Mouse (Mus musculus) MEL (cell line): Measurements from ENCODE around the gene Stt3b.

Source experiments
- CHD2 ChIP-seq: IDR thresholded peaks from 2 replicates; pipeline ENCODE4 v1.6.1; 2011; ENCODE audit warnings: low read length, improper control_type of control experiment
- CTCF ChIP-seq, 3 experiments: IDR thresholded peaks in 2 of 3; conservative IDR thresholded peaks in 1 of 3; 2 replicates each; pipeline ENCODE4 v1.5.1; 2011 to 2012; ENCODE audit warnings: low read length in 3 of 3, low read depth in 2 of 3, mild to moderate bottlenecking in 2 of 3, improper control_type of control experiment in 1 of 3, inconsistent platforms in 1 of 3, mixed read lengths in 1 of 3, moderate library complexity in 1 of 3; ENCODE audit not compliant: control insufficient read depth in 1 of 3, insufficient read depth in 1 of 3, poor library complexity in 1 of 3, severe bottlenecking in 1 of 3
- GABPA ChIP-seq: IDR thresholded peaks from 2 replicates; pipeline ENCODE4 v1.6.1; 2012; ENCODE audit warnings: low read depth, mild to moderate bottlenecking, inconsistent platforms, low read length, improper control_type of control experiment, moderate library complexity
- GATA1 ChIP-seq: IDR thresholded peaks from 2 replicates; pipeline ENCODE4 v1.6.1; 2011; ENCODE audit warnings: low read depth, low read length, improper control_type of control experiment
- MAFK ChIP-seq: IDR thresholded peaks from 2 replicates; pipeline ENCODE4 v1.6.1; 2011; ENCODE audit warnings: low read depth, mild to moderate bottlenecking, low read length, improper control_type of control experiment, borderline replicate concordance
- MYC ChIP-seq: IDR thresholded peaks from 2 replicates; pipeline ENCODE4 v1.6.1; 2011; ENCODE audit warnings: low read depth, mild to moderate bottlenecking, low read length, improper control_type of control experiment, moderate library complexity
- POLR2A ChIP-seq, 2 experiments: IDR thresholded peaks; 2 replicates each; pipeline ENCODE4 v1.6.1; 2011 to 2012; ENCODE audit warnings: low read length in 2 of 2, mild to moderate bottlenecking in 2 of 2, control low read depth in 1 of 2, improper control_type of control experiment in 1 of 2, low read depth in 1 of 2, moderate library complexity in 1 of 2; ENCODE audit not compliant: control insufficient read depth in 1 of 2, insufficient read depth in 1 of 2, poor library complexity in 1 of 2
- RCOR1 ChIP-seq: IDR thresholded peaks from 2 replicates; pipeline ENCODE4 v1.6.1; 2012; ENCODE audit warnings: low read depth, mild to moderate bottlenecking, inconsistent platforms, low read length, improper control_type of control experiment
- SIN3A ChIP-seq: IDR thresholded peaks from 2 replicates; pipeline ENCODE4 v1.6.1; 2012; ENCODE audit warnings: low read length, improper control_type of control experiment, inconsistent platforms
- TAL1 ChIP-seq: IDR thresholded peaks from 2 replicates; pipeline ENCODE4 v1.6.1; 2012; ENCODE audit warnings: mild to moderate bottlenecking, inconsistent platforms, low read length, moderate library complexity, mixed read lengths
- ZMIZ1 ChIP-seq: IDR thresholded peaks from 2 replicates; pipeline ENCODE4 v1.6.1; 2012; ENCODE audit warnings: low read depth, mild to moderate bottlenecking, inconsistent platforms, low read length, improper control_type of control experiment, moderate library complexity

GRCm38 (mm10) chr9:115332339-115332738, 22.1 kb upstream of the Stt3b start:
- TF ChIP-seq SIN3A (no peak), RCOR1 (no peak), GATA1 (no peak), POLR2A (IDR thresholded peaks at IDR 0.05; ENCODE audit: control insufficient read depth in 1 of 2, insufficient read depth in 1 of 2, low read depth in 1 of 2, low read length in 2 of 2, poor library complexity in 1 of 2) (no peak), CTCF (IDR thresholded peaks at IDR 0.05 in 2 of 3, conservative IDR thresholded peaks at IDR 0.05 in 1 of 3; ENCODE audit: control insufficient read depth in 1 of 3, insufficient read depth in 1 of 3, low read depth in 2 of 3, low read length in 3 of 3, poor library complexity in 1 of 3, severe bottlenecking in 1 of 3) (no peak), CHD2 (no peak), MAFK (no peak), GABPA (no peak), MYC (no peak), TAL1 (no peak), ZMIZ1 (no peak)
